Mouse (Mus musculus): ENCODE measurements at regions not wholly inside any gene's neighbourhood (a gene's known extent, or its start where the extent isn't known, plus 50 kb on each side); places are given as distances from the start of the nearest gene placed in this dataset.

- Histone ChIP-seq H3K27ac (ENCODE audit: insufficient read depth, low read depth, low read length, poor library complexity, severe bottlenecking) (no peak overlapping the region), H3K9ac (ENCODE audit: insufficient read depth, low read depth, low read length, poor library complexity, severe bottlenecking) (no peak overlapping the region), H3K36me3 (ENCODE audit: control insufficient read depth, insufficient read depth, low read length, poor library complexity, severe bottlenecking) (no peaks in the 10 kb centered on the region), H3K9me3 (ENCODE audit: control insufficient read depth, insufficient read depth, low read depth, low read length) (no peaks in the 10 kb centered on the region), H3K4me3 (ENCODE audit: insufficient read depth in 1 of 2, low read depth in 1 of 2, low read length in 2 of 2, poor library complexity in 1 of 2, severe bottlenecking in 1 of 2) (no peak overlapping the region), H3K4me1 (ENCODE audit: control insufficient read depth in 2 of 2, insufficient read depth in 2 of 2, low read length in 2 of 2, poor library complexity in 1 of 2) (no peaks in the 10 kb centered on the region)
- TF ChIP-seq HCFC1 (IDR thresholded peaks at IDR 0.05; ENCODE audit: borderline replicate concordance, insufficient read depth, low read length) (no peak), ZC3H11A (IDR thresholded peaks at IDR 0.05; ENCODE audit: borderline replicate concordance, low read depth, low read length) (no peak), MAFK (IDR thresholded peaks at IDR 0.05; ENCODE audit: insufficient read depth, low read depth, low read length) (no peak), ZNF384 (IDR thresholded peaks at IDR 0.05; ENCODE audit: low read depth, low read length) (no peak), CHD2 (IDR thresholded peaks at IDR 0.05; ENCODE audit: low read depth, low read length) (no peak)
- DNase-seq (ENCODE audit: low read depth, low spot score) = no peak
- in situ Hi-C loops (cut with MboI; ENCODE audit: low sequenced_read_pairs in 2 of 2, unreplicated experiment in 2 of 2) = no loop called here
These were observed 268.1 kb downstream of the Dkk2 start for GRCm38 (mm10) chr3:132353204-132353603.

DNA sequence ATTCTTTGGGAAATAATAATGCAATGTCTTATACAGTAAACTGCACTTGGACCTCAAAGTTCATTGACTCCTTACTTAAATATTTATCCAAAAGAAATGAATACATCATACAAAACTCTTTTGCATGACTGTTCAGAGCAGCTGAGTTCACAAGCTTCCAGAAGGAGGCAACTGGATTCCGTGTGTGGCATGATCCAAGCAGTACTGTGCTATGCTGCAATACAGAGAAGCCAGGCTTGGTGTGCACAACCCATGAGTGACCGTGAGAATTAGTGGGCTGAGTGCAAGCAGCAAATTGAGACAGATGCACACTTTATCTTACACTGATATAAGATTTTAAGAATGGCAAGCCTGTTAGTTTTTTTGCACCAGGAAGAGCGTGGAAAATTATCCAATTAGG, 270.0 kb upstream of the Gimd1 start:
- H3K9me3 ChIP-seq (ENCODE audit: control insufficient read depth, insufficient read depth, low read depth, low read length) = no peaks in the 10 kb centered on the region
- no peak for TF ChIP-seq CHD2 (IDR thresholded peaks at IDR 0.05; ENCODE audit: low read depth, low read length)
- no peak for TF ChIP-seq MAFK (IDR thresholded peaks at IDR 0.05; ENCODE audit: insufficient read depth, low read depth, low read length)
- TF ChIP-seq ZNF384 (IDR thresholded peaks at IDR 0.05; ENCODE audit: low read depth, low read length) = no peak
- no peak for TF ChIP-seq HCFC1 (IDR thresholded peaks at IDR 0.05; ENCODE audit: borderline replicate concordance, insufficient read depth, low read length)
- no peak for TF ChIP-seq ZC3H11A (IDR thresholded peaks at IDR 0.05; ENCODE audit: borderline replicate concordance, low read depth, low read length)
- H3K36me3 ChIP-seq (ENCODE audit: control insufficient read depth, insufficient read depth, low read length, poor library complexity, severe bottlenecking) = no peaks in the 10 kb centered on the region
- H3K4me3 ChIP-seq (ENCODE audit: insufficient read depth in 1 of 2, low read depth in 1 of 2, low read length in 2 of 2, poor library complexity in 1 of 2, severe bottlenecking in 1 of 2) = no peak overlapping the region
- H3K4me1 ChIP-seq (ENCODE audit: control insufficient read depth in 2 of 2, insufficient read depth in 2 of 2, low read length in 2 of 2, poor library complexity in 1 of 2) = no peaks in the 10 kb centered on the region
- no peak overlapping the region for H3K27ac ChIP-seq (ENCODE audit: insufficient read depth, low read depth, low read length, poor library complexity, severe bottlenecking)
- DNase-seq (ENCODE audit: low read depth, low spot score) = no peak
- H3K9ac ChIP-seq (ENCODE audit: insufficient read depth, low read depth, low read length, poor library complexity, severe bottlenecking) = no peak overlapping the region
- in situ Hi-C loops (cut with MboI; ENCODE audit: low sequenced_read_pairs in 2 of 2, unreplicated experiment in 2 of 2) = no loop called here

GRCm38 (mm10) chr3:132375579-132375978, 254.0 kb upstream of the Gimd1 start:
- Histone ChIP-seq H3K4me1 (ENCODE audit: control insufficient read depth in 2 of 2, insufficient read depth in 2 of 2, low read length in 2 of 2, poor library complexity in 1 of 2) (no peaks in the 10 kb centered on the region), H3K4me3 (ENCODE audit: insufficient read depth in 1 of 2, low read depth in 1 of 2, low read length in 2 of 2, poor library complexity in 1 of 2, severe bottlenecking in 1 of 2) (no peak overlapping the region), H3K36me3 (ENCODE audit: control insufficient read depth, insufficient read depth, low read length, poor library complexity, severe bottlenecking) (no peaks in the 10 kb centered on the region), H3K9ac (ENCODE audit: insufficient read depth, low read depth, low read length, poor library complexity, severe bottlenecking) (no peak overlapping the region), H3K27ac (ENCODE audit: insufficient read depth, low read depth, low read length, poor library complexity, severe bottlenecking) (no peak overlapping the region), H3K9me3 (ENCODE audit: control insufficient read depth, insufficient read depth, low read depth, low read length) (no peaks in the 10 kb centered on the region)
- no peak for DNase-seq (ENCODE audit: low read depth, low spot score)
- in situ Hi-C loops (cut with MboI; ENCODE audit: low sequenced_read_pairs in 2 of 2, unreplicated experiment in 2 of 2) = no loop called here
- TF ChIP-seq MAFK (IDR thresholded peaks at IDR 0.05; ENCODE audit: insufficient read depth, low read depth, low read length) (no peak), ZC3H11A (IDR thresholded peaks at IDR 0.05; ENCODE audit: borderline replicate concordance, low read depth, low read length) (no peak), CHD2 (IDR thresholded peaks at IDR 0.05; ENCODE audit: low read depth, low read length) (no peak), ZNF384 (IDR thresholded peaks at IDR 0.05; ENCODE audit: low read depth, low read length) (no peak), HCFC1 (IDR thresholded peaks at IDR 0.05; ENCODE audit: borderline replicate concordance, insufficient read depth, low read length) (no peak)

GRCm38 (mm10) chr3:132417742-132418141, 211.9 kb upstream of the Gimd1 start:
- Histone ChIP-seq H3K4me1 (ENCODE audit: control insufficient read depth in 2 of 2, insufficient read depth in 2 of 2, low read length in 2 of 2, poor library complexity in 1 of 2) (no peaks in the 10 kb centered on the region), H3K27ac (ENCODE audit: insufficient read depth, low read depth, low read length, poor library complexity, severe bottlenecking) (no peak overlapping the region), H3K36me3 (ENCODE audit: control insufficient read depth, insufficient read depth, low read length, poor library complexity, severe bottlenecking) (no peaks in the 10 kb centered on the region), H3K4me3 (ENCODE audit: insufficient read depth in 1 of 2, low read depth in 1 of 2, low read length in 2 of 2, poor library complexity in 1 of 2, severe bottlenecking in 1 of 2) (no peak overlapping the region), H3K9ac (ENCODE audit: insufficient read depth, low read depth, low read length, poor library complexity, severe bottlenecking) (no peak overlapping the region), H3K9me3 (ENCODE audit: control insufficient read depth, insufficient read depth, low read depth, low read length) (no peaks in the 10 kb centered on the region)
- TF ChIP-seq HCFC1 (IDR thresholded peaks at IDR 0.05; ENCODE audit: borderline replicate concordance, insufficient read depth, low read length) (no peak), ZNF384 (IDR thresholded peaks at IDR 0.05; ENCODE audit: low read depth, low read length) (no peak), ZC3H11A (IDR thresholded peaks at IDR 0.05; ENCODE audit: borderline replicate concordance, low read depth, low read length) (no peak), MAFK (IDR thresholded peaks at IDR 0.05; ENCODE audit: insufficient read depth, low read depth, low read length) (no peak), CHD2 (IDR thresholded peaks at IDR 0.05; ENCODE audit: low read depth, low read length) (no peak)
- DNase-seq (ENCODE audit: low read depth, low spot score) = no peak
- in situ Hi-C loops (cut with MboI; ENCODE audit: low sequenced_read_pairs in 2 of 2, unreplicated experiment in 2 of 2) = no loop called here

Data from ES-E14 (cell line).